35 mouse cellular contexts compared by ENCODE assay signal in genomic region chr1:155149403-155149802, GRCm38 (mm10).
"Had no signal": no experiment of that assay in that cellular context is flagged by ENCODE, and none has a peak within 500 bp of the region (broad histone marks: within the 10 kb centered on the region; RNA-seq: fewer than 3 reads in every experiment).

No protein-coding gene starts in this region.

- H3K36me3 ChIP-seq: heart, embryonic 10.5 days; heart, embryonic 12.5 days; heart, embryonic 13.5 days; heart, embryonic 15.5 days; hindbrain, embryonic 10.5 days; hindbrain, embryonic 12.5 days; hindbrain, embryonic 13.5 days; hindbrain, embryonic 15.5 days; intestine, embryonic 15.5 days; kidney, embryonic 15.5 days had no signal

- H3K9ac ChIP-seq: heart, embryonic 12.5 days; heart, embryonic 13.5 days; heart, embryonic 15.5 days; hindbrain, embryonic 12.5 days; hindbrain, embryonic 13.5 days; hindbrain, embryonic 14.5 days; hindbrain, embryonic 15.5 days; intestine, embryonic 15.5 days; kidney, embryonic 15.5 days had no signal

- ATAC-seq: hindbrain, embryonic 16.5 days; hindbrain, postnatal 0 days; inflammation-experienced regulatory T-cells, adult 6 months; intestine, embryonic 15.5 days; intestine, embryonic 16.5 days; intestine, postnatal 0 days had no signal

- H3K9me3 ChIP-seq: heart, embryonic 10.5 days; heart, embryonic 12.5 days; heart, embryonic 13.5 days; heart, embryonic 15.5 days; hindbrain, embryonic 10.5 days; hindbrain, embryonic 12.5 days; hindbrain, embryonic 13.5 days; hindbrain, embryonic 15.5 days; intestine, embryonic 15.5 days; kidney, embryonic 15.5 days had no signal

- H3K27me3 ChIP-seq: heart, embryonic 12.5 days; heart, embryonic 13.5 days; heart, embryonic 15.5 days; hindbrain, embryonic 12.5 days; hindbrain, embryonic 13.5 days; hindbrain, embryonic 15.5 days; intestine, embryonic 15.5 days; kidney, embryonic 15.5 days had no signal

- H3K27ac ChIP-seq: heart, embryonic 10.5 days; heart, embryonic 13.5 days; heart, embryonic 15.5 days; hindbrain, embryonic 10.5 days; hindbrain, embryonic 12.5 days; hindbrain, embryonic 13.5 days; hindbrain, embryonic 14.5 days; hindbrain, embryonic 15.5 days; hindbrain, postnatal 0 days; intestine, embryonic 15.5 days; kidney, embryonic 15.5 days; kidney, postnatal 0 days; layer of hippocampus, adult 2 months had no signal

- DNase-seq: heart, postnatal 10 days; heart, postnatal 14 days; heart, postnatal 36 days; heart, postnatal 4 days; kidney, adult 11 months; kidney, adult 18-20 months; kidney, adult 2 months; kidney, adult 8-10 months; kidney, adult 9 months; kidney, postnatal 10 days; kidney, postnatal 14 days; kidney, postnatal 25 days; kidney, postnatal 36 days; kidney, postnatal 4 days; layer of hippocampus, adult 9-11 months; layer of hippocampus, postnatal 36 days had no signal

- H3K4me2 ChIP-seq: heart, embryonic 11.5 days; heart, embryonic 12.5 days; heart, embryonic 13.5 days; heart, embryonic 15.5 days; hindbrain, embryonic 12.5 days; hindbrain, embryonic 13.5 days; hindbrain, embryonic 14.5 days; hindbrain, embryonic 15.5 days; intestine, embryonic 15.5 days; kidney, embryonic 15.5 days had no signal

- H3K4me3 ChIP-seq: heart, embryonic 10.5 days; heart, embryonic 12.5 days; heart, embryonic 13.5 days; heart, embryonic 15.5 days; hindbrain, embryonic 10.5 days; hindbrain, embryonic 12.5 days; hindbrain, embryonic 13.5 days; hindbrain, embryonic 15.5 days; intestine, embryonic 15.5 days; kidney, embryonic 15.5 days; layer of hippocampus, adult 2 months had no signal

- H3K4me1 ChIP-seq: hindbrain, embryonic 10.5 days; hindbrain, embryonic 12.5 days; hindbrain, embryonic 13.5 days; hindbrain, embryonic 15.5 days had no signal
